16 mouse cellular contexts compared by ENCODE assay signal in the genomic region with DNA sequence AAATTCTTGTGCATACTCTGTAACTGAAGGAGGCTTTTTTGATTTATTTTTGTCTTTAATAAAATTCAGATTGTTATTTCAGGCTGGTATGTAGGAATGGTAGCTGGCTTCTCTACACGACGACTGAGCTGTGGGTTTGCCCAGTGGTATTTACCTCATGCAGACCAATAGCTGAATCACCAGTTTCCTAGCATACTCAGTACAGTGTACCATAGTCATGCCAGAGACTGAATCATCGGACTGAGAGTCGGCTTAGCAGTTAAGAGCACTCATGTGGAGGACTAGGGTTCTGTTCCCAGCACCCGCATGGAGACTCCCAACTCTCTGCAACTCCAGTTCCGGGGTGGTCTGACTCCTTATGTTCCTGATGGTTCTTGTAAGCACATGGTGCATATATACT. TPM values are rescaled to one million over a fixed set of nuclear protein-coding genes. Genes with fewer than 3 reads are reported as not detected.
A peak's percentile ranks its signal among the peaks of the same experiment; 100 is the strongest.
DNase-seq lines count a peak whose midpoint lies in the region.
"Had no signal": no experiment of that assay in that cellular context is flagged by ENCODE, and none has a peak within 500 bp of the region (broad histone marks: within the 10 kb centered on the region; RNA-seq: fewer than 3 reads in every experiment).

No protein-coding gene starts in this region.

- DNase-seq in heart, adult 11 months = peak; percentile 72
- DNase-seq in heart, adult 18-20 months = no peak
- DNase-seq in 3T3-L1 (ENCODE audit: low read depth, low spot score) (peak; percentile 42), NIH3T3 (ENCODE audit: low read depth) (peak; percentile 39)
- peak; percentile 56 for DNase-seq in fibroblast of lung, adult 2 months (ENCODE audit: low read depth)
- no peak for DNase-seq in spleen, postnatal 36 days (ENCODE audit: low spot score in 2 of 2)
- DNase-seq in urinary bladder, postnatal 4 days (ENCODE audit: low spot score in 2 of 2) = no peak
- DNase-seq: adrenal gland, adult 8-10 months; adrenal gland, postnatal 14 days; adrenal gland, postnatal 36 days; B cell, adult 2 months; cerebellum, adult 11-12 months; cerebellum, adult 9-11 months; cerebellum, postnatal 36 days; embryo, embryonic 11 days; forebrain, postnatal 0 days had no signal

RNA-seq across cellular contexts. Expression of gene Map3k7, which starts 58.4 kb away (rescaled TPM):
- total RNA-seq in heart, adult 18-20 months (2021) = 10 to 100 TPM; 52.7 to 58.9 TPM

Comparison
In these comparisons a context has a peak if more than half of its experiments do, and no peak if none do; other contexts are left out.
1. DNase-seq: peak in heart, adult 11 months (single experiment), 3T3-L1 (single experiment), NIH3T3 (single experiment) and fibroblast of lung, adult 2 months (single experiment); none in heart, adult 18-20 months (0 of 2), spleen, postnatal 36 days (0 of 2) and urinary bladder, postnatal 4 days (0 of 2).